Mouse (Mus musculus): ENCODE data around the gene Hist2h2bb. TPM values are rescaled to one million over a fixed set of nuclear protein-coding genes. Genes with fewer than 3 reads are reported as not detected.

Hist2h2bb gene
- polyA plus RNA-seq, 1 experiment from 2014 or later: 17.6 TPM

- no peak overlapping the region for H3K4me3 ChIP-seq (ENCODE audit: low read depth, low read length)
- no peak overlapping the region for H3K4me2 ChIP-seq (ENCODE audit: low read length)
- 85% methylated on average over 3 of the region's 3 CpGs for WGBS
- H3K27ac ChIP-seq (ENCODE audit: low read depth, low read length): no peak overlapping the region
- peaks cover 6% of the 10 kb centered on the region for H3K4me1 ChIP-seq (ENCODE audit: control insufficient read depth, insufficient read depth, low read length)
- no peaks in the 10 kb centered on the region for H3K27me3 ChIP-seq (replicated peaks; ENCODE audit: control insufficient read depth, insufficient read depth, low read length)
- DNase-seq (ENCODE audit: low spot score): no peak
- H3K36me3 ChIP-seq (ENCODE audit: control insufficient read depth, insufficient read depth, low read length): no peaks in the 10 kb centered on the region
- H3K9me3 ChIP-seq (replicated peaks; ENCODE audit: control insufficient read depth, low read length): no peaks in the 10 kb centered on the region
- no peak overlapping the region for H3K9ac ChIP-seq (ENCODE audit: low read length)
- ATAC-seq: no peak
Measured at GRCm38 (mm10) chr3:96257190-96257589, 12.4 kb upstream of the Hist2h2bb start.

GRCm38 (mm10) chr3:96260220-96260619 is 9.3 kb upstream of the Hist2h2bb start:
- DNase-seq (ENCODE audit: low spot score) (no peak), ATAC-seq (no peak)
- Histone ChIP-seq H3K9ac (ENCODE audit: low read length) (no peak overlapping the region), H3K4me1 (ENCODE audit: control insufficient read depth, insufficient read depth, low read length) (peaks cover 18% of the 10 kb centered on the region), H3K9me3 (replicated peaks; ENCODE audit: control insufficient read depth, low read length) (no peaks in the 10 kb centered on the region), H3K27ac (ENCODE audit: low read depth, low read length) (no peak overlapping the region), H3K36me3 (ENCODE audit: control insufficient read depth, insufficient read depth, low read length) (no peaks in the 10 kb centered on the region), H3K4me2 (ENCODE audit: low read length) (no peak overlapping the region), H3K4me3 (ENCODE audit: low read depth, low read length) (no peak overlapping the region), H3K27me3 (replicated peaks; ENCODE audit: control insufficient read depth, insufficient read depth, low read length) (no peaks in the 10 kb centered on the region)
- 90% methylated on average over 5 of the region's 5 CpGs for WGBS

- Histone ChIP-seq H3K36me3 (ENCODE audit: control insufficient read depth, insufficient read depth, low read length) (no peaks in the 10 kb centered on the region), H3K4me3 (ENCODE audit: low read depth, low read length) (peak overlapping the region; percentile 55; the same call in 1 of the 2 replicates), H3K4me1 (ENCODE audit: control insufficient read depth, insufficient read depth, low read length) (peaks cover 18% of the 10 kb centered on the region), H3K27me3 (replicated peaks; ENCODE audit: control insufficient read depth, insufficient read depth, low read length) (no peaks in the 10 kb centered on the region), H3K9me3 (replicated peaks; ENCODE audit: control insufficient read depth, low read length) (no peaks in the 10 kb centered on the region), H3K4me2 (ENCODE audit: low read length) (peak overlapping the region; percentile 84), H3K27ac (ENCODE audit: low read depth, low read length) (peak overlapping the region; percentile 98), H3K9ac (ENCODE audit: low read length) (peak overlapping the region; percentile 86)
- WGBS: 64% methylated on average over 3 of the region's 3 CpGs
- DNase-seq (ENCODE audit: low spot score): no peak
- no peak for ATAC-seq
Measured at GRCm38 (mm10) chr3:96261623-96262022, 7.9 kb upstream of the Hist2h2bb start.

GRCm38 (mm10) chr3:96262216-96262875 is 7.2 kb upstream of the Hist2h2bb start:
- H3K4me3 ChIP-seq (ENCODE audit: low read depth, low read length): peak overlapping the region; percentile 55
- DNase-seq (ENCODE audit: low spot score) (peak; percentile 88), ATAC-seq (peak; percentile 62)
- H3K27ac ChIP-seq (ENCODE audit: low read depth, low read length): peak overlapping the region; percentile 98
- no peaks in the 10 kb centered on the region for H3K27me3 ChIP-seq (replicated peaks; ENCODE audit: control insufficient read depth, insufficient read depth, low read length)
- under 1% methylated on average over 19 of the region's 19 CpGs for WGBS
- H3K9me3 ChIP-seq (replicated peaks; ENCODE audit: control insufficient read depth, low read length): no peaks in the 10 kb centered on the region
- H3K4me1 ChIP-seq (ENCODE audit: control insufficient read depth, insufficient read depth, low read length): peaks cover 18% of the 10 kb centered on the region
- peak overlapping the region; percentile 84 for H3K4me2 ChIP-seq (ENCODE audit: low read length)
- H3K36me3 ChIP-seq (ENCODE audit: control insufficient read depth, insufficient read depth, low read length): no peaks in the 10 kb centered on the region
- H3K9ac ChIP-seq (ENCODE audit: low read length): peak overlapping the region; percentile 86

GRCm38 (mm10) chr3:96262979-96263550 is 6.5 kb upstream of the Hist2h2bb start, which contains the start of gene Hist2h4:
TSS of gene Hist2h4 (minus strand) at chr3:96263311.
- peak; percentile 93 for ATAC-seq

GRCm38 (mm10) chr3:96263558-96264403 is 5.8 kb upstream of the Hist2h2bb start:
- H3K9me3 ChIP-seq (replicated peaks; ENCODE audit: control insufficient read depth, low read length): no peaks in the 10 kb centered on the region
- WGBS: 7% methylated on average over 27 of the region's 27 CpGs
- H3K4me2 ChIP-seq (ENCODE audit: low read length): peak overlapping the region; percentile 84
- no peaks in the 10 kb centered on the region for H3K36me3 ChIP-seq (ENCODE audit: control insufficient read depth, insufficient read depth, low read length)
- no peaks in the 10 kb centered on the region for H3K27me3 ChIP-seq (replicated peaks; ENCODE audit: control insufficient read depth, insufficient read depth, low read length)
- no peak for DNase-seq (ENCODE audit: low spot score)
- peak overlapping the region; percentile 98 for H3K27ac ChIP-seq (ENCODE audit: low read depth, low read length)
- H3K4me1 ChIP-seq (ENCODE audit: control insufficient read depth, insufficient read depth, low read length): peaks cover 18% of the 10 kb centered on the region
- peak overlapping the region; percentile 72 for H3K9ac ChIP-seq (ENCODE audit: low read length)
- H3K4me3 ChIP-seq (ENCODE audit: low read depth, low read length): peak overlapping the region; percentile 55
- ATAC-seq: peak; percentile 43

More at GRCm38 (mm10) chr3:96262979-96263550, 6.5 kb upstream of the Hist2h2bb start, which contains the start of gene Hist2h4:
- peak within 1 kb of the TSS; percentile 86 for H3K9ac ChIP-seq (ENCODE audit: low read length)
- peak within 1 kb of the TSS; percentile 55 for H3K4me3 ChIP-seq (ENCODE audit: low read depth, low read length)
- peaks cover 18% of the 10 kb centered on the region for H3K4me1 ChIP-seq (ENCODE audit: control insufficient read depth, insufficient read depth, low read length)
- H3K36me3 ChIP-seq (ENCODE audit: control insufficient read depth, insufficient read depth, low read length): no peaks in the 10 kb centered on the region
- H3K4me2 ChIP-seq (ENCODE audit: low read length): peak within 1 kb of the TSS; percentile 84
- peak within 1 kb of the TSS; percentile 98 for H3K27ac ChIP-seq (ENCODE audit: low read depth, low read length)
- no peaks in the 10 kb centered on the region for H3K27me3 ChIP-seq (replicated peaks; ENCODE audit: control insufficient read depth, insufficient read depth, low read length)
- no peaks in the 10 kb centered on the region for H3K9me3 ChIP-seq (replicated peaks; ENCODE audit: control insufficient read depth, low read length)
- WGBS: 0% methylated on average over 40 of the region's 40 CpGs
- DNase-seq (ENCODE audit: low spot score): peak; percentile 98

- Histone ChIP-seq H3K9ac (ENCODE audit: low read length) (peak overlapping the region; percentile 72), H3K4me1 (ENCODE audit: control insufficient read depth, insufficient read depth, low read length) (peaks cover 18% of the 10 kb centered on the region), H3K27ac (ENCODE audit: low read depth, low read length) (peak overlapping the region; percentile 98; the same call in 1 of the 2 replicates), H3K4me2 (ENCODE audit: low read length) (peak overlapping the region; percentile 84), H3K36me3 (ENCODE audit: control insufficient read depth, insufficient read depth, low read length) (no peaks in the 10 kb centered on the region), H3K9me3 (replicated peaks; ENCODE audit: control insufficient read depth, low read length) (no peaks in the 10 kb centered on the region), H3K27me3 (replicated peaks; ENCODE audit: control insufficient read depth, insufficient read depth, low read length) (no peaks in the 10 kb centered on the region), H3K4me3 (ENCODE audit: low read depth, low read length) (0 out of 2 replicates have a peak overlapping the region, but pooled peaks have one; percentile 55)
- no peak for ATAC-seq
- no peak for DNase-seq (ENCODE audit: low spot score)
- 74% methylated on average over 7 of the region's 7 CpGs for WGBS
Measured at GRCm38 (mm10) chr3:96264404-96264949, 5.1 kb upstream of the Hist2h2bb start.

- ATAC-seq: no peak
- H3K9me3 ChIP-seq (replicated peaks; ENCODE audit: control insufficient read depth, low read length): no peaks in the 10 kb centered on the region
Measured at GRCm38 (mm10) chr3:96266132-96266710, 3.3 kb upstream of the Hist2h2bb start.

More at GRCm38 (mm10) chr3:96266132-96266710, 3.3 kb upstream of the Hist2h2bb start:
- no peak overlapping the region for H3K4me3 ChIP-seq (ENCODE audit: low read depth, low read length)
- H3K4me2 ChIP-seq (ENCODE audit: low read length): no peak overlapping the region
- no peak overlapping the region for H3K9ac ChIP-seq (ENCODE audit: low read length)
- no peak overlapping the region for H3K27ac ChIP-seq (ENCODE audit: low read depth, low read length)
- H3K4me1 ChIP-seq (ENCODE audit: control insufficient read depth, insufficient read depth, low read length): peaks cover 18% of the 10 kb centered on the region
- DNase-seq (ENCODE audit: low spot score): no peak
- H3K36me3 ChIP-seq (ENCODE audit: control insufficient read depth, insufficient read depth, low read length): no peaks in the 10 kb centered on the region
- no peaks in the 10 kb centered on the region for H3K27me3 ChIP-seq (replicated peaks; ENCODE audit: control insufficient read depth, insufficient read depth, low read length)
- 92% methylated on average over 8 of the region's 8 CpGs for WGBS

Data from forebrain, embryonic 14.5 days (tissue).